Mouse (Mus musculus) retina, embryonic 14.5 days (tissue): ENCODE measurements around the gene Shb.
A peak's percentile ranks its signal among the peaks of the same experiment; 100 is the strongest.

Experiments
- DNase-seq: peaks from one replicate; pipeline ENCODE4 v3.0.0-alpha.2; 2015; ENCODE audit warnings: low spot score

The Shb gene

GRCm38 (mm10) chr4:45532375-45532774 is at the start of gene Shb:
TSS of gene Shb (minus strand) at chr4:45532470.
- DNase-seq = no peak

GRCm38 (mm10) chr4:45581095-45581494 is 48.8 kb upstream of the Shb start:
- DNase-seq = no peak

- peak; percentile 44 for DNase-seq
Observed at GRCm38 (mm10) chr4:45578554-45579370, 46.5 kb upstream of the Shb start.

- DNase-seq = no peak
Observed at GRCm38 (mm10) chr4:45577631-45578030, 45.4 kb upstream of the Shb start.

- DNase-seq = no peak
Observed at GRCm38 (mm10) chr4:45574614-45575169, 42.4 kb upstream of the Shb start.

- DNase-seq = no peak
Observed at GRCm38 (mm10) chr4:45569521-45569920, 37.3 kb upstream of the Shb start.

DNA sequence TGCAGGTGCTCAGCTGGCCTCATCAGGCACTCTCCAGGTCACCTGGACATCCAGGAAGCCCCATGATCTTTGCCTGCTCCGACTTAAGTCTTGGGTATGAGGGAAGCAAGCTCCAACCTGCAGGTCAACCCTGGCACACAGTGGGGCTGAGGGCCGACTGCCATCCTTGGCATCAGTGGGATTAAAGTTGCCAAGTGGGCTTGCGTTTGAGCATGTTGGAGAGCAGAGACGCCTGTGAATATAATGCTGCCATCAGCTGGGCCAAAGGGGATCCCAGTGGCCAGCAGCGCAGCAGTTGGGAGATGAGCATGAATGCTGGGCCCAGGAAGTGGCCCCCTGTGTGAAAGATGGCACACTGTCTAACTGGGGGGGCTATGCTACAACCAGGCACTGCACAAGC is 25.9 kb upstream of the Shb start:
- DNase-seq = no peak

GRCm38 (mm10) chr4:45552571-45552970 is 20.3 kb upstream of the Shb start:
- no peak for DNase-seq

GRCm38 (mm10) chr4:45550970-45551369 is 18.7 kb upstream of the Shb start:
- no peak for DNase-seq

- DNase-seq = peak; percentile 45
Observed at GRCm38 (mm10) chr4:45549514-45549913, 17.2 kb upstream of the Shb start.

GRCm38 (mm10) chr4:45545851-45546250 is 13.6 kb upstream of the Shb start:
- no peak for DNase-seq

DNA sequence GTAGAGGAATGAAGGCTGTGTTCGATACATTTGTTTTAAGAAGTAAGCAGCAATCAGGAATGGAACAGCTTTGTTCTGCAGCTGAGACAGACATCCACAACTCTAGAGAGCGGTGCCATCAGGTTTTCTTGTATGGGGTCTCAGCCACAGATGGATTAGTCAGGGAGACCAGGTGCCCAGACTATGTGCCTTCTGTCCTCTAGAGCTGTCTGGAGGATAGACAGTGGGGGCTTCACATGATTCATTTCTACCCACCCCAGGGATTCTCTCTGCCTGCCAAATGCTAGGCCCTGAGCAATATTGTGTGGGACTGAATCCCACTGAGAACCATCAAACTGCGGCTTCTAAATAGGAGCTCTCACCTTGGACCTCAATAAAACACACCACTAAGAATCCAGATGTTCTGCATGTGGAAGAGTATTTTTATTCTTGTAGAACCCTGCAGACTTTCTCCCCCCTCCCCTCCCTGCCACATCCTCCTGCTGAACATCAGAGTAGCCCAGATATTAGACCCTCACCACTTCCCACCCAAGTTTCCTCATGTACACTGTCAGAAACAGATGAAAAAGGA is 11.3 kb upstream of the Shb start:
- no peak for DNase-seq

- DNase-seq = peak; percentile 74
Observed at GRCm38 (mm10) chr4:45540151-45540933, 8.1 kb upstream of the Shb start.

DNA sequence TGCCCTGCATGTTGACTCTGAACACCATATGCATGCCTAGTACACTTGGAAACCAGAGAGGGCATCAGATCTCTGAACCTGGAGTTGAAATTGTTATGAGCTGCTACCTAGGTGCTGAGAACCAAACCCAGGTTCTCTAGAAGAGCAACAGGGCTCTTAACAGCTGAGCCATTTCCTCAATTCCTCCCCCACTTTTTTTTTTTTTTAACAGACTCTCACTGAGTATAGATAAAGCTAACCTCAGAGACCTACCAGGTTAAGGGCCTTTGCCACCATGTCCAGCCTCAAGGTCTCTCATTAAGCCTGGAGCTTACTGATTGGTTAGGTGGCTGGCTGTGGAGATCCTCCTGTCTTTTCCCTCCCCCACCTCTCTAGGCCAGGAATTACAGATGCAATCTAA is 6.9 kb upstream of the Shb start:
- no peak for DNase-seq

- DNase-seq = no peak
Observed at GRCm38 (mm10) chr4:45533436-45533940, 1.2 kb upstream of the Shb start.

DNA sequence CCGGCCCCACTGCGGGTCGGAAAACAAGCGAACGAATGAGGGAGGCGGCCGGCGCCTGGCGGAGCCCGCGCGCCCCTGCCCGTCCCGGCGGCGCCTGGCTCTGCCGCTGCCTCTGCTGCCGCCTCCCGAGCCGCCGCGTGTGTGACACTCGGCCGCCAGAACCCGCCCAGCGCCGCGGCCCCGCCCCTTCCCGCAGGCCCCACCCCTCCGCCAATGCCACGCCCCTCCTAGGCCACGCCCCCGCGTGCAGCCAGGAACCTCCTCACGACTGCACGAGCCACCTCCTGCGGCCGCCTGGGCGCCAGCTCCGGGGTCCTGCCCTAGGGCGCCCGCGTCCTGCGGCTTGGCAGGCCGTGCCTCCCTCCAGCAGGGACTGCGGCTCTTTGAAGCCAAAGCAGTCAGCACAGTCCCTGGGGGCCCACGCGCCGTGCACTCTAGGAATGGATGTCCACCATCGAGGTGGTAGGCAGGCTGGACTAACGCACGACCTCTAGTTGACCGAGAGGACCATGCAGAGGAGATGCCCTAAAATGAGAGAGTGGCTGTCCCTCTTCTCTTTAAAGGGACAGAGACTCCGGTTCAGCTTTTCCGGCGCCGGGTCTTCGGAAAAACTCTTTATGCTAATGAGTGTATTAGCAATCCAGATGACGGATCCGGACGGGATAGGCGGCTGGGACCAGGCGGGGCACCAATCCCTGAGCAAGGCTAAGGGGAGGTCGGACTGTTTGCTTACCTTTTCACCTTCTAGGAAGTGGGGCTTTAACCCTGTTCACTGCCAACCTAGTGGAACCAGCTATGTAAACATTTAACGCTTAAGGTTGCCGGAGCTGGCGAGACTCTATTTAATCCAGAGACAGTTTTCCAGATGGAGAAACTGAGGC is 1.4 kb downstream of the Shb start:
- peak; percentile 95 for DNase-seq

DNA sequence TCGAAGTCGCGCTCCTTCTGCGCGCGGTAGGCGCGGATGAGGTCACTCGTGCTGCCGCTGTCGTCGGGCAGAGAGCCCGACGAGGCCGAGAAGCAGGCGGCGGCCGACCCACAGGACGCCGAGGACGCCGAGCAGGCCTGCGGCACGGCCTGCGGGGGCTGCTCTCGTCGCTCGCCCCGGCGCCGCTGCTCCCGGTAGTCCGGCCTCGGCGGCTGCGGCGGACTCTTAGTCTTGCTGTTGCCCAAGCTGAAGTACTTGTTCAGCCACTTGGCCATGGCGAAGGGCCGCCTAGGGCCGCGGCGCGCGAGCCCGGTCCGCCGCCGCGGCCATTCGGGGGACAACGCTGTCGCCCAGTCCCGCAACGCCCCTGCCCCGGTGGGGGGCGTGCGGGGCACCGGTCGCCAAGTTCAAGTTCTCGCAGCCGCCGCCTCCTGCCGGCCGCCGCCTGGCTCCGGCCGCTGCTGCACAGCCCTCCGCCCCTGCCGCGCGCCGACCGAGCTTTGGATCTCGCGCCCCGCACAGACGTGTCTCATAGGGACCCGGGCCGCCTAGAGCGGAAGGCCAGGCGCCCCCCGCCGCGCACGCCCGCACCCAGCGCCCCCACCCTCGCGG is 2.2 kb downstream of the Shb start:
- peak; percentile 49 for DNase-seq

GRCm38 (mm10) chr4:45529201-45529985 is 2.9 kb downstream of the Shb start:
- DNase-seq = peak; percentile 32

DNA sequence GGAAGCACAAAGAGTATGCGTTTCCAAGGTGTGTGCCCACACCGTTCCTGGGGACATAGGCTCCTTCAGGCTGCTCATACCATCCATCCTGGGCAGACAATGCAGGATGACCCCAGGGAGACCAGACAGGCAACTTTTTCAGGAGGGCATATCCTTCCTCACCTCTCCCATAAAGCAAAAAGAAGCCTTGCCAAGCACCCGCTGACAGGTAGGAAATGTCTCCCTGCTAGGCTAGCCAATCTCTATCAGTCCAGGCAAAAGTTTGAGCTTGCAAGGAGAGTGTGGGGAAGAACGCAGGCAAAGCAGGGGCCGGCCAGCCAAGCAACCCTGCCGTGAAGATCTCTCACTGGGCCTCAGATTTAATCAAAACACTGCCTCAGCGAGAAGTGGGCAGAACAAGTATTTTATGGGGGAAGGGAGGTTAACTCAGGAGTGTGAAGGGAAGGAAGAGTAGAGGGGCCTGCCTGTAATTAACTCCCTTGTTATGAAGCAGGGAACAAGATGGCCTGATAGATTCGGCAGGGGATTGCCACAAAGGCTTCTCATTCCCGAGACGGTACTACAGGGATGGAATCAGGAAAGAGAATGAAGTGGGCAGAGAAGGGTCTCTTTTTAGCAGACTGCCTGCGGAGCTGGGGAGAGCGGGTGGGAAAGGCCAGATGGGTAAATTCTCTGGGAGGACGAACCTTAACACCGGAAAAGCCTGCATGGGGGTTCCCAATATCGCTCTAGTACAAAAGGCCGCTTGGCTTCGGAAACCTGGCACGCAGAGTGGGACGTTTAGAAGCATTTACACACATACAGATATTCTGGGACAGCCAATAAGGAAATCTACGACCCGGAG is 3.7 kb downstream of the Shb start:
- DNase-seq = no peak
